Mouse (Mus musculus): ENCODE results near the gene Aen. TPM values are rescaled to one million over a fixed set of nuclear protein-coding genes. Genes with fewer than 3 reads are reported as not detected.

The Aen gene
- polyA plus RNA-seq, 1 experiment from 2014 or later = 36.9 TPM

DNA sequence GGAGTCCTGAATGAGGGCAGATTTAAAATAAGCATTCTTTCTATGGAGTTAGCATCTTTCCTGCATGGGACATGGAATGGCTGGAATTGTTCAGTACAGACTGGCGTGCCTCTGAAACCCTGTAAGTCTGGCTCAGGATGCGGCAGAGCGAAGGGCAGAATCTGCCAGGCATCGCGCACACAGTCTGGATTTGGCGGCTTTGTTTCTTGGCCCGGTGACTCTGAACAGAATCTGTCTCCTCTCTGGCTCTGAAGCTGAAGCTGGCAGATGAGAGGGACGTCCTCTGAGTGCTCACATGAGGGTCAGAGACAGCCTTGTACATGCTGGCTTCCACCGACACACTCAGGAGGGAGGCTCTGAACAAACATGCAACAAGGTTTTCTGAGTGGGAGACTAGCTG, 30.5 kb downstream of the Aen start:
- H3K4me1 ChIP-seq (ENCODE audit: control insufficient read depth, insufficient read depth, low read length) = no peaks in the 10 kb centered on the region
- no peak overlapping the region for H3K4me2 ChIP-seq (ENCODE audit: low read depth, severe bottlenecking)
- WGBS = 84% methylated on average over 9 of the region's 9 CpGs
- DNase-seq (ENCODE audit: low spot score) (no peak), ATAC-seq (ENCODE audit: insufficient number of reproducible peaks, low FRiP score, low TSS enrichment, low read depth) (no peak)
- no peak overlapping the region for H3K9ac ChIP-seq (ENCODE audit: low read length)
- no peaks in the 10 kb centered on the region for H3K36me3 ChIP-seq (ENCODE audit: control insufficient read depth, insufficient read depth, low read length)
- no peaks in the 10 kb centered on the region for H3K27me3 ChIP-seq (ENCODE audit: control insufficient read depth, insufficient read depth, low read length)
- no peaks in the 10 kb centered on the region for H3K9me3 ChIP-seq (ENCODE audit: control insufficient read depth, low read length)
- no peak overlapping the region for H3K4me3 ChIP-seq (ENCODE audit: low read depth, low read length)
- no peak overlapping the region for H3K27ac ChIP-seq (replicated peaks; ENCODE audit: low read depth, low read length)

DNA sequence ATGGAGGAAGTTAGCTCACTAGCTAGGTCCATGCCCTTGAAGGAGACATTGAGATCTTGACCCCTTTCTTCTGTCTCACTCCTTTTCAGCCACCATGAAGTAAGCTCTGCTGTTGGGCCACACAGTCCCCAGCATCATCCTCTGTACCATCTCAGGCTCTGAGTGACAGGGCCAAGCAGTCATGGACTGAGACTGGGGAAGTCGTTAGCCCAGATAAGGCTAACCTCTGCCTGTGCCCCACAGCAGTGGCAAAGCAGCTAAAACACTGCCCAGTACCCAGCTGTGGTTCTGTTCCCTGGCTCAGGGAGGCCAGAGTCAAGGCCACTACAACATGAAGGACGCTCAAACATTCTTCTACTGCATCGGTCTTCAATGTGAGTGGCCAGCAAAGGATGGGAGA, 31.6 kb downstream of the Aen start:
- Histone ChIP-seq H3K27ac (replicated peaks; ENCODE audit: low read depth, low read length) (no peak overlapping the region), H3K4me3 (ENCODE audit: low read depth, low read length) (no peak overlapping the region), H3K9ac (ENCODE audit: low read length) (no peak overlapping the region), H3K9me3 (ENCODE audit: control insufficient read depth, low read length) (no peaks in the 10 kb centered on the region), H3K4me1 (ENCODE audit: control insufficient read depth, insufficient read depth, low read length) (no peaks in the 10 kb centered on the region), H3K36me3 (ENCODE audit: control insufficient read depth, insufficient read depth, low read length) (no peaks in the 10 kb centered on the region), H3K27me3 (ENCODE audit: control insufficient read depth, insufficient read depth, low read length) (no peaks in the 10 kb centered on the region), H3K4me2 (ENCODE audit: low read depth, severe bottlenecking) (no peak overlapping the region)
- 80% methylated on average over 3 of the region's 3 CpGs for WGBS
- DNase-seq (ENCODE audit: low spot score) = no peak
- no peak for ATAC-seq (ENCODE audit: insufficient number of reproducible peaks, low FRiP score, low TSS enrichment, low read depth)

DNA sequence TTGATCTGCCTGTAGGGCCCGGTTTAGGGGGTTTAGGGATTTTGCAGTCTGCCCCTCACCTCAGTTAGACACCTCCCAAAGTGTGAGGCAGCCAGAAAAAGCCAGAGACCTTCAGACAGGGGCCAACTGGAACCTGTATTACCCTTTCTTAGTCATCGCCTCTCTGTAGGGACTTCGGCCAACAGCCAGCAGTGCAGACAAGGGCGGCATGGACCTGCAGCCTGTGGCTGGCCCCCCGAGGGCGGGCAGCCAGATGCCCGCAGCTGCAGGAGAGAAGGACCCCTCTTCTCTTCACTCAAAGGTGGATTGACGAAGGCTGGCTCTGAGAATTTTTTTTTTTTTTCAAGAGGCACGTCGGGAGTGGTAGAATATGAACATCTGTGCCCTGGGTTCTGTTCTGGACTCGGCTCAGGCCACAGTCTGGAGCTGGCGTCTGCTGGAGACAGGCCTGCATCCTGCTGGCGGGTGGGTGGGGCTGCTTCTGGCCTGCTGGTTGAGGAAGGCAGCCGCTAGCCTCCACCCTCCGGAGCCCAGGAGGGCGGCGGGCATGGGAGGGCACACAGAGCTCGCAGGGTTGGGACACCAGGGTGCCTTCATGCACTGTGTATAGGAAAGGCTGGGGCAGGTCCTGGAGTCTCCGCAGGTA, 43.4 kb downstream of the Aen start:
- H3K9me3 ChIP-seq (ENCODE audit: control insufficient read depth, low read length) = no peaks in the 10 kb centered on the region
- 55% methylated on average over 19 of the region's 19 CpGs for WGBS
- no peaks in the 10 kb centered on the region for H3K27me3 ChIP-seq (ENCODE audit: control insufficient read depth, insufficient read depth, low read length)
- H3K4me3 ChIP-seq (ENCODE audit: low read depth, low read length) = no peak overlapping the region
- no peak overlapping the region for H3K27ac ChIP-seq (replicated peaks; ENCODE audit: low read depth, low read length)
- no peak overlapping the region for H3K4me2 ChIP-seq (ENCODE audit: low read depth, severe bottlenecking)
- ATAC-seq (ENCODE audit: insufficient number of reproducible peaks, low FRiP score, low TSS enrichment, low read depth) = no peak
- no peaks in the 10 kb centered on the region for H3K4me1 ChIP-seq (ENCODE audit: control insufficient read depth, insufficient read depth, low read length)
- H3K9ac ChIP-seq (ENCODE audit: low read length) = no peak overlapping the region
- no peak for DNase-seq (ENCODE audit: low spot score)
- no peaks in the 10 kb centered on the region for H3K36me3 ChIP-seq (ENCODE audit: control insufficient read depth, insufficient read depth, low read length)

DNA sequence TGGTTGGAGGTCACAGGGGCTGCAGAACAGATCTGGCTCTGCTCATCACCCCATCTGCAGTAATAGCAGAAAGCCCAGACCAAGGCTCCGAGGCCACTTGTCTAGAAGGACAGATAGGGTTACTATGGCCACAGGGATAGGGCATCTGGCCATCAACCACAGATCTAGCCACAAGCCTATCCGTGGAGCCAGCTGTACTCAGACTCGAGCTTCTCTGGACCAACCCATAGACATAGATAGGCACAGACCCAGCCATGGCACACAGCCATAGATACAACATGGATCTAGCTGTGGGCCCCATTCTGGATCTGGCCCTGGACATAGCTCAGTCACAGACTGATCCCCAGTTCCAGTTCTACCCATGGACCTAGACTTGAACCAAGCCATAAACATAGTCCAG, 45.3 kb downstream of the Aen start:
- no peaks in the 10 kb centered on the region for H3K36me3 ChIP-seq (ENCODE audit: control insufficient read depth, insufficient read depth, low read length)
- H3K27me3 ChIP-seq (ENCODE audit: control insufficient read depth, insufficient read depth, low read length) = no peaks in the 10 kb centered on the region
- H3K4me2 ChIP-seq (ENCODE audit: low read depth, severe bottlenecking) = no peak overlapping the region
- H3K27ac ChIP-seq (replicated peaks; ENCODE audit: low read depth, low read length) = no peak overlapping the region
- H3K4me3 ChIP-seq (ENCODE audit: low read depth, low read length) = no peak overlapping the region
- ATAC-seq (ENCODE audit: insufficient number of reproducible peaks, low FRiP score, low TSS enrichment, low read depth) (no peak), DNase-seq (ENCODE audit: low spot score) (no peak)
- H3K4me1 ChIP-seq (ENCODE audit: control insufficient read depth, insufficient read depth, low read length) = no peaks in the 10 kb centered on the region
- no peak overlapping the region for H3K9ac ChIP-seq (ENCODE audit: low read length)
- WGBS = 93% methylated on average over 3 of the region's 3 CpGs
- no peaks in the 10 kb centered on the region for H3K9me3 ChIP-seq (ENCODE audit: control insufficient read depth, low read length)

DNA sequence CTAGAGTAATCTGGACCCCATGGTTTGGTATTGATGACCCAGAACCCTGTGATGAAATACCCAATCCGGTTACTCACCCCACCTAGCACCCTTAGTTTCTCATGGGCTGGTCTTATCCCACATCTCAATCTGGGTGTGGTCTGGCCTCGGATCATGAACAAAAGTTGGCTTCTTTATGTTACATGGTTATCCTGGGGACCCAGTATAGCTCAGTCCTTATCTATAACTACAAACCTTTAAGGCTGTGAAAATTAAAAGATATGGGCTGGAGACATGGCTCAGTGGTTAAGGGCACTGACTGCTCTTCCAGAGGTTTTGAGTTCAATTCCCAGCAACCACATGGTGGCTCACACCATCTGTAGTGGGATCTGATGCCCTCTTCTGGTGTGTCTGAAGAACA, 46.9 kb downstream of the Aen start:
- no peaks in the 10 kb centered on the region for H3K27me3 ChIP-seq (ENCODE audit: control insufficient read depth, insufficient read depth, low read length)
- WGBS = 87% methylated on average over 2 of the region's 2 CpGs
- DNase-seq (ENCODE audit: low spot score) (no peak), ATAC-seq (ENCODE audit: insufficient number of reproducible peaks, low FRiP score, low TSS enrichment, low read depth) (no peak)
- H3K36me3 ChIP-seq (ENCODE audit: control insufficient read depth, insufficient read depth, low read length) = no peaks in the 10 kb centered on the region
- no peak overlapping the region for H3K9ac ChIP-seq (ENCODE audit: low read length)
- no peak overlapping the region for H3K4me2 ChIP-seq (ENCODE audit: low read depth, severe bottlenecking)
- H3K4me1 ChIP-seq (ENCODE audit: control insufficient read depth, insufficient read depth, low read length) = no peaks in the 10 kb centered on the region
- no peak overlapping the region for H3K4me3 ChIP-seq (ENCODE audit: low read depth, low read length)
- H3K9me3 ChIP-seq (ENCODE audit: control insufficient read depth, low read length) = no peaks in the 10 kb centered on the region
- no peak overlapping the region for H3K27ac ChIP-seq (replicated peaks; ENCODE audit: low read depth, low read length)

DNA sequence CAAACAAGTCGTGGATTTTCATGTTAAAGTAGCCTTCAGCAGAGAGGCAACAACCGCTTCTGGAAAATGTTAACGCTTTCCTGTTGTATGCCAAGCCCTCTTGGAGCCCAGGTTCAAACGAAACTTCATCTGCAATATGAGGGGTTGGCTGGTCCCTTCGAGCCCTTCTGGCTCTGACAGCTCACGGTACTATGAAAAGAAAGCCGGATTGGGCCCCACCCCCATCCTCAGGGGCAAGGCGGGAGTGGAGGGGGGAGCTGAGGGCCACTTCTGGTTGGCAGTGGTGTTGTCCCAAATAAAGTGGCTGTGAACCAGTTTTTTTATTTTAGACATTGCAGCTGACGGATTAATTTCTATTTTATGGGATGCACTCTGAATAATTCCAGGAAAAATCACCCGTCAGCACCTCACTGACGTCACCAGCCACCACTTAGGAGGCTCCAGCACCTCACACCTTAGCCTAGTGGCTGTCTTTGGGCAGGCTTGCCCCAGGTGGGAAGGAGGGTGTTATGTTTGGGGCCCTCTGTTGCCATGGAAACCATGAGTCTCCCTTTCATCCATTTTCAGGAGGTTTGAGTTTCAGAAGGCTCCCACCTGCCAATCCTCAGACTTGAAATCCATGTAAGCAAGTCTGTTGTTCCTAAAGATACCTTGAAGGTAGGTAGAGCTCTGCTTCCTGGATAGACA, 58.4 kb downstream of the Aen start:
- peaks cover 9% of the 10 kb centered on the region for H3K4me1 ChIP-seq (ENCODE audit: control insufficient read depth, insufficient read depth, low read length)
- DNase-seq (ENCODE audit: low spot score) (peak; percentile 41), ATAC-seq (ENCODE audit: insufficient number of reproducible peaks, low FRiP score, low TSS enrichment, low read depth) (peak; percentile 47; the same call in 1 of the 2 replicates)
- H3K27ac ChIP-seq (replicated peaks; ENCODE audit: low read depth, low read length) = no peak overlapping the region
- H3K9ac ChIP-seq (ENCODE audit: low read length) = no peak overlapping the region
- no peaks in the 10 kb centered on the region for H3K36me3 ChIP-seq (ENCODE audit: control insufficient read depth, insufficient read depth, low read length)
- H3K4me3 ChIP-seq (ENCODE audit: low read depth, low read length) = no peak overlapping the region
- peak overlapping the region; percentile 2; the same call in 1 of the 2 replicates for H3K4me2 ChIP-seq (ENCODE audit: low read depth, severe bottlenecking)
- no peaks in the 10 kb centered on the region for H3K9me3 ChIP-seq (ENCODE audit: control insufficient read depth, low read length)
- 25% methylated on average over 11 of the region's 11 CpGs for WGBS
- no peaks in the 10 kb centered on the region for H3K27me3 ChIP-seq (ENCODE audit: control insufficient read depth, insufficient read depth, low read length)

DNA sequence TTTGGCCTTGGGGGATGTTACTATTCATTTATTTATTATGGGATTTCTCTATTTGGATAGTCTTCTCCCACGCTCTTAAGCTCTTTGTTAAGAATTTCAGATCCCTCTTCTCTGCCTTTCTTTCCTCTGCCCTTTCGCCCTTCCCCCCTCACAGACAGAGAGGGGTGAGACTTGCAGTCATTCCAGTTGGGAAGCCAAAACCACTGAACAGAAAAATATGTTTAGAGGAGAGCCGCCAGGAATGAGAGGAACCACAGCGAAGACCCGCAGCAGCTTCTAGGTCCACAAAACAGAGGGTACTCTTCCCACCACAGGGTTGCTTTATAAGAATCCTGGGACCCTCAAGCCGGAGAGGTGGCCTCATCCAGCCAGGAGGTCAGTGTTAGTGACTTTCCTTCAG, 59.0 kb downstream of the Aen start:
- Histone ChIP-seq H3K4me2 (ENCODE audit: low read depth, severe bottlenecking) (no peak overlapping the region), H3K9me3 (ENCODE audit: control insufficient read depth, low read length) (no peaks in the 10 kb centered on the region), H3K4me3 (ENCODE audit: low read depth, low read length) (no peak overlapping the region), H3K36me3 (ENCODE audit: control insufficient read depth, insufficient read depth, low read length) (no peaks in the 10 kb centered on the region), H3K9ac (ENCODE audit: low read length) (no peak overlapping the region), H3K27ac (replicated peaks; ENCODE audit: low read depth, low read length) (no peak overlapping the region), H3K4me1 (ENCODE audit: control insufficient read depth, insufficient read depth, low read length) (peaks cover 9% of the 10 kb centered on the region), H3K27me3 (ENCODE audit: control insufficient read depth, insufficient read depth, low read length) (no peaks in the 10 kb centered on the region)
- ATAC-seq (ENCODE audit: insufficient number of reproducible peaks, low FRiP score, low TSS enrichment, low read depth) (no peak), DNase-seq (ENCODE audit: low spot score) (no peak)
- WGBS = 89% methylated on average over 6 of the region's 6 CpGs

DNA sequence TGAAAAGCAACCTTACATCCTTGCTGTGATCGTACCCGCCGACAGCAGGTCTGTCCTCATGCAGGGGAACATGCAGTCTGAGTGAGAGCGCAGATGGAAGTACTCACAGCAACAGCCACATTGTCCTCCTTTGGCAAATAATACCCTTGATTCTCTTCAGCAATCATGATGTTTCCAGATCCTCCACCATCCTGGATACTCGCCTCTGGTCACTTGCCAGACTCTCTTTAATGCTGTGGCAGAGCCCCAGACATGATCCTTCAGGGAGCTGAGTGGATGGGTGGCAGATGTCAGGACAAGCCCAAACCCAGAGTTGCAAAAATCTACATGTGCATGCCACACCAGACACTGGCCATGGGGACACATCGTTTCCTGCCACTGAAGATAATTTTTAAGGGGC, 59.4 kb downstream of the Aen start:
- H3K36me3 ChIP-seq (ENCODE audit: control insufficient read depth, insufficient read depth, low read length) = no peaks in the 10 kb centered on the region
- DNase-seq (ENCODE audit: low spot score) (no peak), ATAC-seq (ENCODE audit: insufficient number of reproducible peaks, low FRiP score, low TSS enrichment, low read depth) (no peak)
- H3K9ac ChIP-seq (ENCODE audit: low read length) = no peak overlapping the region
- H3K4me1 ChIP-seq (ENCODE audit: control insufficient read depth, insufficient read depth, low read length) = peaks cover 9% of the 10 kb centered on the region
- no peaks in the 10 kb centered on the region for H3K9me3 ChIP-seq (ENCODE audit: control insufficient read depth, low read length)
- H3K27me3 ChIP-seq (ENCODE audit: control insufficient read depth, insufficient read depth, low read length) = no peaks in the 10 kb centered on the region
- no peak overlapping the region for H3K27ac ChIP-seq (replicated peaks; ENCODE audit: low read depth, low read length)
- no peak overlapping the region for H3K4me2 ChIP-seq (ENCODE audit: low read depth, severe bottlenecking)
- no peak overlapping the region for H3K4me3 ChIP-seq (ENCODE audit: low read depth, low read length)
- WGBS = 90% methylated on average over 6 of the region's 6 CpGs

Measured in limb, embryonic 11.5 days (tissue).